Mouse (Mus musculus): ENCODE data around the gene Sipa1l3.

GRCm38 (mm10) chr7:29496953-29497590 is 21.4 kb downstream of the Sipa1l3 start:
- no peak for TF ChIP-seq CTCF (IDR thresholded peaks at IDR 0.05; ENCODE audit: borderline replicate concordance, control insufficient read depth, extremely low read depth, insufficient read depth, low read length, poor library complexity)
- no peak for TF ChIP-seq POLR2A (IDR thresholded peaks at IDR 0.05; ENCODE audit: control insufficient read depth, extremely low read depth, insufficient read depth, low read length, poor library complexity)

All from thymus, adult 2 months (tissue).